Mouse (Mus musculus): ENCODE data around the gene Gm8220. TPM values are rescaled to one million over a fixed set of nuclear protein-coding genes. Genes with fewer than 3 reads are reported as not detected.
"Not testable (repeated sequence)": the region's sequence is repeated elsewhere in the genome, so short reads cannot be mapped to it uniquely, and the experiment has no call there.

Gm8220 gene
- not detected in 2 replicates for polyA plus RNA-seq (2016; fragmentation: Nextera tagmentation; extraction: Ambion mirVana)

GRCm38 (mm10) chr14:44285280-44285679, at the start of gene Gm8220:
TSS of gene Gm8220 (plus strand) at chr14:44285580.
- not testable (repeated sequence) for H3K27me3 ChIP-seq (replicated peaks); ATAC-seq (ENCODE audit: low FRiP score, low read depth); H3K36me3 ChIP-seq; H3K9me3 ChIP-seq; H3K4me2 ChIP-seq (replicated peaks); H3K4me1 ChIP-seq; H3K27ac ChIP-seq; H3K4me3 ChIP-seq; H3K9ac ChIP-seq
- WGBS = 86% methylated on average over 2 of the region's 2 CpGs

DNA sequence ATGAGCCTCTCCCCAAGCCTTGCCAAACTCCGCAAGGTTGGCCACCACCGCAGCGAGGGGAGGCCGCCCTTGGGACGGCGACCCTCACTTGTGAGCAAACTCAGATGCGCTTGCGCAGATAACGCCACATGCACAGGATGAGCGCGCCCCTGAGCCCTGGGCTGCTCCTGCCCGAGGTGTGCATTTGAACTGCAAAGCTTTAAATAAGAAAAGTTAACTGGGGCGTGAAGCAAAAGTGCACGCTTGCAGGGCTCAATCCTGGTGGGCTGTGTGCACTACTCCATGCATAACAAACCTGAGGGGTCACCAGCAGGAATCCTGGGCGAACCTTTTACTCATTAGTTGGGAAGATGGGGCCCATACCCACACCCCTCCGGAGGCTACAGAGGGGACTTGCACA, 37.3 kb upstream of the Gm8220 start:
- Histone ChIP-seq H3K27me3 (replicated peaks) (no peaks in the 10 kb centered on the region), H3K9ac (no peak overlapping the region), H3K27ac (no peak overlapping the region), H3K36me3 (no peaks in the 10 kb centered on the region), H3K9me3 (no peaks in the 10 kb centered on the region), H3K4me1 (no peaks in the 10 kb centered on the region), H3K4me3 (no peak overlapping the region), H3K4me2 (replicated peaks) (no peak overlapping the region)
- no peak for ATAC-seq (ENCODE audit: low FRiP score, low read depth)
- 89% methylated on average over 16 of the region's 16 CpGs for WGBS

DNA sequence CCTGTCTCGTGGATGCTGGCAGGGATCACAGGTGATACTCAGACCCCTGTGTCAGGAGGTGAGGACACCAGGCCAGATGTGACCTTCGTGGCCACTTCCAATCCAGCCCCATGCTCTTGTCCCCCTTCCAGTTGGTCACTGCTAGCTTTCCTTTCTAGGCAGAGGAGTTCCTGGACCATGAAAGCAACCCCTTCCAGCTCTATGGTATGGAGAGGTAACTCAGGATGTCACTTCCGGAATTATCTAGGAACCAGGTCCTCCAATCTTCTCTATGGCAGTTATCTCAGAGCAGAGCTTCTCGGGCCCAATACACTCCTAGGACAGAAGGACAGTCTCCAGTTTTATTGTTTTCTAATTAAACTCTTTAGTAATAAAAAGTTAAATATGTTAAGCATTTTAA, 26.7 kb downstream of the Gm8220 start:
- not testable (repeated sequence) for H3K9ac ChIP-seq; ATAC-seq (ENCODE audit: low FRiP score, low read depth); H3K27ac ChIP-seq; H3K4me1 ChIP-seq; H3K9me3 ChIP-seq; H3K36me3 ChIP-seq; H3K27me3 ChIP-seq (replicated peaks); H3K4me3 ChIP-seq; H3K4me2 ChIP-seq (replicated peaks)
- WGBS = 81% methylated on average over 4 of the region's 4 CpGs

GRCm38 (mm10) chr14:44338484-44338883, 53.1 kb downstream of the Gm8220 start, which contains the start of gene Gm5930:
TSS of gene Gm5930 (minus strand) at chr14:44338584.
- H3K27me3 ChIP-seq (replicated peaks); H3K4me2 ChIP-seq (replicated peaks); H3K9ac ChIP-seq; H3K4me3 ChIP-seq; H3K4me1 ChIP-seq; H3K36me3 ChIP-seq; H3K9me3 ChIP-seq; H3K27ac ChIP-seq; ATAC-seq (ENCODE audit: low FRiP score, low read depth): not testable (repeated sequence)
- WGBS = 33% methylated on average over 1 of the region's 2 CpGs

Other genes with a start within 250 kb of the Gm8220 start
- 0.28 and 0.29 TPM in 2 replicates for gene Ear2, start 182.9 kb upstream of the Gm8220 start, polyA plus RNA-seq (2016; fragmentation: Nextera tagmentation; extraction: Ambion mirVana)
- not detected in 2 replicates for gene Gm3327, start 161.7 kb upstream of the Gm8220 start, polyA plus RNA-seq (2016; fragmentation: Nextera tagmentation; extraction: Ambion mirVana)
- not detected in 2 replicates for gene Gm8212, start 87.9 kb upstream of the Gm8220 start, polyA plus RNA-seq (2016; fragmentation: Nextera tagmentation; extraction: Ambion mirVana)
- gene 4930503E14Rik, start 72.3 kb upstream of the Gm8220 start, polyA plus RNA-seq (2016; fragmentation: Nextera tagmentation; extraction: Ambion mirVana) = not detected in 2 replicates
- gene Gm5930, start 53.0 kb downstream of the Gm8220 start, polyA plus RNA-seq (2016; fragmentation: Nextera tagmentation; extraction: Ambion mirVana) = not detected in 2 replicates
- gene Gm8229, start 79.8 kb downstream of the Gm8220 start, polyA plus RNA-seq (2016; fragmentation: Nextera tagmentation; extraction: Ambion mirVana) = not detected in 2 replicates
- gene Gm3371, start 125.1 kb downstream of the Gm8220 start, polyA plus RNA-seq (2016; fragmentation: Nextera tagmentation; extraction: Ambion mirVana) = not detected in 2 replicates
- not detected in 2 replicates for gene Gm8232, start 148.1 kb downstream of the Gm8220 start, polyA plus RNA-seq (2016; fragmentation: Nextera tagmentation; extraction: Ambion mirVana)
- 0.23 TPM in 1 of 2 replicates, not detected in the other for gene BC061237, start 206.9 kb downstream of the Gm8220 start, polyA plus RNA-seq (2016; fragmentation: Nextera tagmentation; extraction: Ambion mirVana)
- gene Gm17093, start 232.7 kb downstream of the Gm8220 start, polyA plus RNA-seq (2016; fragmentation: Nextera tagmentation; extraction: Ambion mirVana) = not detected in 2 replicates